In genomic region chr9:50396051-50396450, GRCm38 (mm10) we compare ENCODE assay signal across 10 mouse cellular contexts. TPM values are rescaled to one million over a fixed set of nuclear protein-coding genes. Genes with fewer than 3 reads are reported as not detected.
DNase-seq lines count a peak whose midpoint lies in the region; ATAC-seq and TF ChIP-seq lines count a peak whose summit lies in the region.
"Had no signal": no experiment of that assay in that cellular context is flagged by ENCODE, and none has a peak within 500 bp of the region (broad histone marks: within the 10 kb centered on the region; RNA-seq: fewer than 3 reads in every experiment).

No protein-coding gene starts in this region.

- TF ChIP-seq EP300 in liver, postnatal 0 days (IDR thresholded peaks at IDR 0.05; ENCODE audit: low read depth) = no peak
- no peak for TF ChIP-seq EP300 in stomach, postnatal 0 days (optimal IDR thresholded peaks at IDR 0.05)

- ATAC-seq in heart, embryonic 12.5 days (ENCODE audit: insufficient number of reproducible peaks, low FRiP score) = peak; percentile 72; the same call in 1 of the 2 replicates
- peak; percentile 64 for ATAC-seq in liver, postnatal 0 days
- peak; percentile 54 for ATAC-seq in lung, embryonic 16.5 days (ENCODE audit: low read depth)
- ATAC-seq in stomach, postnatal 0 days (ENCODE audit: low FRiP score, low TSS enrichment) = peak; percentile 93

- H3K27me3 ChIP-seq in heart, embryonic 12.5 days (replicated peaks) = no peaks in the 10 kb centered on the region
- no peaks in the 10 kb centered on the region; the same call in 1 of the 2 replicates for H3K27me3 ChIP-seq in liver, postnatal 0 days (ENCODE audit: insufficient read depth, low read length)
- no peaks in the 10 kb centered on the region for H3K27me3 ChIP-seq in lung, embryonic 16.5 days (ENCODE audit: control insufficient read depth, insufficient read depth, low read depth, low read length)
- H3K27me3 ChIP-seq in stomach, postnatal 0 days (ENCODE audit: control insufficient read depth, insufficient read depth, low read length) = no peaks in the 10 kb centered on the region

- TF ChIP-seq CTCF in liver, postnatal 0 days (IDR thresholded peaks at IDR 0.05; ENCODE audit: low read depth) = no peak
- no peak for TF ChIP-seq CTCF in stomach, postnatal 0 days (IDR thresholded peaks at IDR 0.05; ENCODE audit: low read depth)

- 60% methylated on average over 7 of the region's 7 CpGs for WGBS in heart, embryonic 12.5 days
- WGBS in liver, postnatal 0 days (ENCODE audit: insufficient replicate concordance) = 53% methylated on average over 7 of the region's 7 CpGs
- 31% methylated on average over 7 of the region's 7 CpGs for WGBS in lung, embryonic 16.5 days
- WGBS in stomach, postnatal 0 days = 31% methylated on average over 7 of the region's 7 CpGs

- H3K4me3 ChIP-seq in heart, embryonic 12.5 days = no peak overlapping the region
- H3K4me3 ChIP-seq in liver, postnatal 0 days (ENCODE audit: low read depth, low read length) = no peak overlapping the region
- H3K4me3 ChIP-seq in lung, embryonic 16.5 days (ENCODE audit: low read length) = no peak overlapping the region
- H3K4me3 ChIP-seq in stomach, postnatal 0 days (ENCODE audit: low read depth, low read length) = no peak overlapping the region

- DNase-seq in heart, postnatal 10 days = no peak
- DNase-seq in liver, postnatal 0 days = peak; percentile 61
- no peak for DNase-seq in liver
- DNase-seq in stomach, postnatal 0 days (ENCODE audit: low spot score) = peak; percentile 75
- no peak for DNase-seq in right cerebral cortex, postnatal 25 days
- no peak for DNase-seq in layer of hippocampus, postnatal 14 days (ENCODE audit: low spot score in 2 of 2)
- DNase-seq: cerebellum, postnatal 36 days; thymus, adult 18-20 months had no signal

- intact Hi-C loops in heart, postnatal 10 days (cut with DNase I) = no loop called here

- no peaks in the 10 kb centered on the region for H3K36me3 ChIP-seq in heart, embryonic 12.5 days
- H3K36me3 ChIP-seq in liver, postnatal 0 days (replicated peaks; ENCODE audit: insufficient read depth, low read length) = no peaks in the 10 kb centered on the region
- no peaks in the 10 kb centered on the region for H3K36me3 ChIP-seq in lung, embryonic 16.5 days (ENCODE audit: control insufficient read depth, insufficient read depth, low read length)
- H3K36me3 ChIP-seq in stomach, postnatal 0 days (ENCODE audit: control insufficient read depth, insufficient read depth, low read length) = no peaks in the 10 kb centered on the region

- H3K9ac ChIP-seq in heart, embryonic 12.5 days = no peak overlapping the region
- no peak overlapping the region for H3K9ac ChIP-seq in liver, postnatal 0 days (replicated peaks)
- no peak overlapping the region for H3K9ac ChIP-seq in lung, embryonic 16.5 days (ENCODE audit: low read length)
- H3K9ac ChIP-seq in stomach, postnatal 0 days (ENCODE audit: low read length) = no peak overlapping the region

- peaks cover 9% of the 10 kb centered on the region; the same call in 1 of the 2 replicates for H3K9me3 ChIP-seq in heart, embryonic 12.5 days (replicated peaks)
- peaks cover 7% of the 10 kb centered on the region; the same call in 1 of the 2 replicates for H3K9me3 ChIP-seq in liver, postnatal 0 days (ENCODE audit: low read length)
- no peaks in the 10 kb centered on the region for H3K9me3 ChIP-seq in lung, embryonic 16.5 days (ENCODE audit: control insufficient read depth, low read length)
- no peaks in the 10 kb centered on the region for H3K9me3 ChIP-seq in stomach, postnatal 0 days (ENCODE audit: control insufficient read depth, low read length)

- no peak overlapping the region for H3K4me2 ChIP-seq in heart, embryonic 12.5 days
- no peak overlapping the region for H3K4me2 ChIP-seq in liver, postnatal 0 days (ENCODE audit: low read depth, low read length)
- no peak overlapping the region for H3K4me2 ChIP-seq in lung, embryonic 16.5 days (ENCODE audit: low read depth, low read length)
- no peak overlapping the region for H3K4me2 ChIP-seq in stomach, postnatal 0 days (replicated peaks; ENCODE audit: low read depth)

- no peaks in the 10 kb centered on the region; the same call in 1 of the 2 replicates for H3K4me1 ChIP-seq in heart, embryonic 12.5 days (replicated peaks)
- no peaks in the 10 kb centered on the region for H3K4me1 ChIP-seq in liver, postnatal 0 days (ENCODE audit: insufficient read depth)
- peaks cover 7% of the 10 kb centered on the region for H3K4me1 ChIP-seq in lung, embryonic 16.5 days (replicated peaks; ENCODE audit: control insufficient read depth, insufficient read depth, low read length)
- H3K4me1 ChIP-seq in stomach, postnatal 0 days (replicated peaks; ENCODE audit: control insufficient read depth, insufficient read depth) = no peaks in the 10 kb centered on the region; the same call in 1 of the 2 replicates

- no peak overlapping the region for H3K27ac ChIP-seq in heart, embryonic 12.5 days (ENCODE audit: poor library complexity, severe bottlenecking)
- no peak overlapping the region for H3K27ac ChIP-seq in liver, postnatal 0 days (ENCODE audit: low read depth)
- no peak overlapping the region for H3K27ac ChIP-seq in lung, embryonic 16.5 days (ENCODE audit: low read length)
- H3K27ac ChIP-seq in stomach, postnatal 0 days (replicated peaks) = no peak overlapping the region

RNA-seq across cellular contexts. Expression of gene Rpl10-ps3, which starts 51.3 kb away (rescaled TPM):
- polyA plus RNA-seq in heart, embryonic 12.5 days (2016; fragmentation: Nextera tagmentation; extraction: Ambion mirVana) = 150 and 157 TPM in 2 replicates
- total RNA-seq in heart, postnatal 10 days (2021) = 100 to 1,000 TPM; 583 to 589 TPM
- polyA plus RNA-seq in liver, postnatal 0 days (2015; fragmentation: Nextera tagmentation; extraction: Ambion mirVana) = 185 and 194 TPM in 2 replicates
- 237 and 457 TPM in 2 replicates for polyA plus RNA-seq in lung, embryonic 16.5 days (2015; fragmentation: Nextera tagmentation; extraction: Ambion mirVana)
- polyA plus RNA-seq in stomach, postnatal 0 days (2015; fragmentation: Nextera tagmentation; extraction: Ambion mirVana) = 215 and 244 TPM in 2 replicates
- total RNA-seq in layer of hippocampus, postnatal 14 days (2021) = 100 to 1,000 TPM; 337 to 345 TPM

Comparison
In these comparisons a context has a peak if more than half of its experiments do, and no peak if none do; other contexts are left out.
1. DNase-seq: peak in liver, postnatal 0 days (single experiment) and stomach, postnatal 0 days (single experiment); none in heart, postnatal 10 days (0 of 2), liver (single experiment), right cerebral cortex, postnatal 25 days (single experiment) and layer of hippocampus, postnatal 14 days (0 of 2).
2. Peak in every context shown above with its lines, with median percentiles within 50 percentile points of each other: ATAC-seq.